Mouse (Mus musculus) B cell, adult 2 months (primary cell): ENCODE data around the gene Arl3.
A peak's percentile ranks its signal among the peaks of the same experiment; 100 is the strongest.

ENCODE experiments used
- DNase-seq, 2 experiments: peaks; one replicate each; pipeline ENCODE4 v3.0.0; 2022

The Arl3 gene

DNA sequence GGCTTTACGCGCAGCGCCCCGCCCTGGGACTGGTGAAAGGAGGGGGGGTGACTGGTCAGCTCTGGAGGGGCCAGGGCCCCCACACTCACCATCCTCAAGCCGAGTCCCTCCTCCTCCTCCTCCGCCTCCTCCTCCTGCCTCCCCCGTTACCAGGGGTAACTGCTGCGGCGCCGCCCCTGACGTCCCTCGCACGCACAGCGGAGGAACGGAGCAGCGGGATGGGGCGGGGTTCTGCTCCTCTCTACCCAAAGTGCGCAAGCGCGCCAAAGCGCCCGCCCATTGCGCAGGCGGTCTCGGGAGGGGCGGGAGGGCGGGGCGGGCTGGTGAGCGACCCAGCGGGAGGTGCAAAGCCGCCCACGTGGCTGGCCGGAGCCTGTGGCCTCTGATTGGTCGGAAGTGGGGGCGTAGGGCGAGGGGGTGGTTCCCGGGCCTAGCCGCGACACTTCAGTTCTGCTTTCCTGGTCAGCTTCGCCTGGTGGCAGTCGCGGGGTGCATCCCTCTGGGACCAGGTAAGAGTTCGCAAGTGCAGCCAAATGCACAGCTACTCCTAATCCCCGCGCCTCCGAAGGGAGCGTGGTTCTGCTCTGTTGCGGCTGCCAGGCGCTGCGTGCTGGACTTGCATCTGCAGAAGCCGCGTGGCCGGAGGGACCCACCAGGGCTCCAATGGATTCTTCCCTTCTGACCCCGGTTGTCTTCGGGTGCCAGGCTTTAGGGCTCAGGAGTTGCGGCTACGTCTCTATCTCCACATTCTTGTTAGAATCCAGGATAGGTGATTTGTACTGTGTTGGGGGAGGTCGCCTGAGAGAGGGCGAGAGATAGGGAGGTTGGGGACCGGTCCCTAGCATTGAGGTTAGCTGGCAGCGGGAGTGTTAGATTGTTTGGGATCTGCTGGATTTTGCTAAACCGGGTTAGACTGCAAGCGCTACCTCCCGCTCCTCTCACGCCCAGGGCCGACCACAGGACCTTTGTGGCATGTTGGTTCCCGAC lies at the start of gene Arl3, which contains the start of gene Sfxn2:
Gene Arl3 (minus strand): TSS at position 248 of the 987 bp plus-strand sequence.
Gene Sfxn2 (plus strand): TSS at position 415 of the 987 bp plus-strand sequence.
- peak; percentile 92 to 93 for DNase-seq

DNA sequence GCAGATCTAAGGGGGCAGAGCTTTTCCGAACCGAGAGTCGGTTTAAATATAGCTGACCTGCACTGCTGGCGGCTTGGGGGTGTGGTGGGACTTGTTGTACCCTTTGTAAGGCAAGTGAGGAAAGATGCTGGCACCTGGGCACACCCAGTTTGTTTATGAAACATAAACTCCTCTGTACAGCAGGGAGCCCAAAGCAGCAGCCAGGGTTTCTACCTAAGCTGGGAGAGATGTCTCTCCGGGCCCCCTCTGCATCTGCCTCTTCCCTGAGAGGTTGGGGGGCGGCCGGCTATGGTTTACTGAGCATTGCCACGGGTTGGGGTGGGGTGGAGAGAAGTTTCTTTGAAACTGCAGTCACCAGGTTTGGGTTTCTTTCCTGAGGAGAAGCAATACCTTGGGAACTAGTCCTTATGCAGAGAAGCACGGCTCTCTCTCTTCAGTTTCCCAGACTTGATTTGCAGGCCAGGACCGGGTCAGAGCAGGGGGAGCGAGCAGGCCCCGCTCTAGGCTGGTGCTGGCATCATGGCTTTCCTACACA lies 49.7 kb upstream of the Arl3 start:
- DNase-seq = no peak

DNA sequence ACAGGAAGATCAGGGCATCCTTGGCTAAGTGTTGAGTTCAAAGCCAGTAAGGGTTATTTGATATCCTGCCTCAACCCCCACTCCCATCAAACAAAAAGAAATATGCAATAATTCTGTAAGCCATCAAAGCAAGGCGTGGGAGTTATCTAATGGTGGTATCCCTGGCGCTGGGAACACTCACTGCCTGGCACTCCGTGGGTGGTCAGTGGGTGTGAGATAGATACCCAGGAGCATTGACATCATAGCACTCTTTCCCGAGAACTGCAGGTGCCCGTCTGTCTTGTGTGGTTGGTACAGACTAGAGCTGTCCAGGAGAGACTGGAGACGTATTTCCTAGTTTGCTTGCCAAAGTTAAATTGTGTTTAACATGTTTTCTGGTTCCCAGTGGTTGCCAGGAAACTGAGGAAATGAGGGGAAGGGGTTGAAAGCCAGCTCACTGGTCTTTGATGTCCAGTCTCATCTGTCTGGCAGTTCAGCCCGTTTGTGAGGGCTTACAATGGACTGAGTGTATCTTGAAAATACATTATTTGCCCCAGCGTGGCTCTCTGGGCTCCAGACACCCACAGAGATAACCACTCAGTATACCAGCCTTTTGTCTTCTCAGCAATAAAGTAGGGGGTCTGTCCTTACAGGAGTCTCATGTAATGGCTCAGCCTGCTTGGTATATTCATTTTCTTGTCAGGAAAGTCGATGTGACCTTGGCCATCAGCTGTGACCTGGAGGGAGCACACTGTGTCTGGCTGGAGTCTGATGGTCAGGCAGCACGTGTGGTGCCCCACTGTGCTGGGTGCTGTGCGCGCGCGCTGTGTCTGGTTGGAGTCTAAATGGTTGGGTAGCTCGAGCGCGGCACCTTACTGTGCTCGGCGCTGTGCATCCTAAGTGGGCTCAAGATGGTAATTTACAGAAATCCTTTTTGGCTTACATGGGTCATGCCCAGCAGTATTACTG lies 48.5 kb upstream of the Arl3 start:
- no peak for DNase-seq

DNA sequence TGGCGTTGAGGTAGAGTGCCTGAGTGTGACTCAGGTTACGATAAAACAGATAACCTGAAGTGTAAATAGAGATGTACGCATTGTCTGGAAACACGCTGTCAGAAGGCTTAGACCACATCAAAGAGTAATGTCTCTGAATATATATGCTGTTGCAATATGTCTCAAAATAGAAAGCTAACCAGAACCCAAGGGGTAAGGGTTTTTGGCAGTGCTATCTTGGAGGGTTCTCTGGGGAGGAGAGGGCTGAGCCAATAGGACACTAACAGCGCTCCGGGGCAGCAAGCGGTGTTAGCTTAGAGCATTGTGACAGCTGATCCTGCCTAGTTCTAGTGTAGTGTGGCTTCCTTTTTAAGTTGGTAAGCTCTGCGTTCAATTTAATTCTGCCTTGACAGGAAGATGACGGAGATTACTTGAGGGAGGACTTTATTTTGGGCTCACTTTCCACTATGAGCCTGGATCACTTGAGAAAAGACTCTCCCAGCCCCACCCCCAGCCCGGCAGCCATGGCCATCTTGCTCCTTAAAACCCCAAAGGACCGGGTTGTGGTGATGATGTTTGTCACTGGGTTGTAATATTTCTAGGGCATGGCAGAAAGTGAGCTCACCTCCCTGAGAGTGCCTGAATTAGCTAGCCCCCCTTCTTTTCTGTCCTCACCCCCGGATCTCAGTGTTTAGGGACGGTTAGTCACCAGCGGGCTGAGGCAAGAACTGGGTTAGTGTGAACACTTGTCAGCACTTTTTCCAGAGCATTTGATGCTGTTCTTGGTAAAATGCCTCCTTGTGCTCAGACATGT lies 47.2 kb upstream of the Arl3 start:
- no peak for DNase-seq

DNA sequence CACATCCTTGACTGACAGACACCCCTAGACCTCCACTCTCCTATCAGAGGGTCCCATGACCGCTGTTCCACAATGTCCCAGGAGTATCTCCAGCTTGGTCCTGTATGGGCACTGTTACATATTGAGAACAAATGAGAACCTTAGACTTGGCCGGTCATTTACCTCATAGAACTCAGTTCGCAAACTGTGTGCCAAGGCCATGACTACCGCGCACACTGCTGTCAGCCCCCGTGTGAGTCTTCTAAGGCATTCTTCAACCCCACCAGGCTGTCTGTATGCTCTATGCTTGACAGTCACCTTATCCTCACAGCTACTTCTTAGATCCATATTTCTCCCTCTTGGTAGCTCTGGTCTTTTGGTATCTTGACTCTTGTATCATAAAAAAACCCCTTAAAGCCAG lies 46.5 kb upstream of the Arl3 start:
- DNase-seq = no peak

DNA sequence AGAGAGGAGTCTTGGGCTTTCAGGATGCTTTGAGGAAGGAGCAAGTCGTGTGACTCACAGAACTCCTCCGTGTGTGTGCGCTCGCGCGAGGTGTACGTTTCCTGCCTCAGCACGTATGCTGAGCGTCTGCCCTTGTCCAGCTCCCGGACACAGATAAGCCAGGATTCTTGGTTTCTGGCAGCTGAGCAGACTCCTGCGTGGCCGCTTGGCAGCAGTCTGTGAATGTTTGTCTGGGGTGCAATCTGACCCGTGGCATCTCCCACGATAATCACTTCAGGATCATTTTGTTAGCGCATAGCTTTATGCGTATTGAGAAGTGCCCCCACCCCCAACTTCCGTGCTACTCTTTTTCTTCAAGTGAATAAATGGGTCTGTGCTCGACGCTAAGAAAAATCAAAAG lies 46.0 kb upstream of the Arl3 start:
- no peak for DNase-seq

DNA sequence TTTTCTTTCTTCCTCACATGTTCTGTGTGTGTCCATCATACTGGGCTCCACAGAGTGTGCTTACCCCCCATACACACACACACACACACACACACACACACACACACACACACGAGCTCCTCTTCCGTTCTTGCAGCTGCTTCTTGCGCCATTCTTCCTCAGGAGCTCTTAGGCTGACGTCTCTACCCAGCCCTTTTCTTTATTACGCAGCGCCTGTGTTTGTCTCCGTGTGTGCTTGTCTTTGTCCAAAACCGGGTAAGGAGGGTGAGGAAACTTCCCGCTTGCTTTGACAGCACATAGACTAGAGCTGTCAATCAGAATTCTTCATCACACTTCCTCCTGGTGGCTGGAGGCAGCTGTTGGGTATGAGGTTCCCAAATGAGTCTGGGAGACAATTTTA lies 45.3 kb upstream of the Arl3 start:
- DNase-seq = no peak

DNA sequence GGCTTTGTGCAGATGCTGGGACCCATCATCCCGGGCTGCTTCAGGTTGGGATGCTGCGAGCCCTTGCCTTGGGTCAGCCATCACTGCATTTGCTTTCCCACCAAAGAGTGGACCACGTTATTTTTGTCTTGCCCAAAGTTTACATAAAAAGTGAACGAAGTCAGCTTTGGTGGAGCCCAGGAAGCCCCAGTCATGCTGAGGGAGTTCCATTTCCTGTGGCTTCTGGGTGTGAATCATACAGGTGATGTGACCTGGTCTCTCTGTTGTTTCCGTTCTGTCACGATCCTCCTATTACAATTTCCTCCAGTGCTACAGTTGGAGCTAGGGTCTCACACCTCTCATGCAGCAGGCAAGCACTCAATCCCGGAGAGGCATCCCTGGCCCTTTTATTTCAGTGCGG lies 44.4 kb upstream of the Arl3 start:
- no peak for DNase-seq

DNA sequence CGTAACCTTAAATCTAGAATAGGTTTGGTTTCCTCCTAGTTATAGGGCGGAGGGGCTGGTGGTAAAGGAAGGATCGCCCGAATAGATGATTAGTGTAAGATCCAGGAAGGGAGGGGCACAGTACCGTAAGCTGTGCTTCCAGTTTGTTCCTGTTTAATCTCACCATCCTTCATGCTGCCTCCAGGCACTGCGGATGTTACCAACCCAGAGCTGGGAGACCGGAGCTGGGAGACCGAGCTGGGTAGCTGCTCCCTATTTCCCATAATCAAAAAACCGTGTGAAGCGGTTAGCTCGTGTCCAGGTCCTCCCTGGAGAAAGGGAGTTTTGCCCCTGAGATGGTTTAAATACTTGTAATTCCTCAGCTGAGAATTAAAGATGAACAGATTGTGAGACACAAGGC lies 43.4 kb upstream of the Arl3 start:
- DNase-seq = no peak

DNA sequence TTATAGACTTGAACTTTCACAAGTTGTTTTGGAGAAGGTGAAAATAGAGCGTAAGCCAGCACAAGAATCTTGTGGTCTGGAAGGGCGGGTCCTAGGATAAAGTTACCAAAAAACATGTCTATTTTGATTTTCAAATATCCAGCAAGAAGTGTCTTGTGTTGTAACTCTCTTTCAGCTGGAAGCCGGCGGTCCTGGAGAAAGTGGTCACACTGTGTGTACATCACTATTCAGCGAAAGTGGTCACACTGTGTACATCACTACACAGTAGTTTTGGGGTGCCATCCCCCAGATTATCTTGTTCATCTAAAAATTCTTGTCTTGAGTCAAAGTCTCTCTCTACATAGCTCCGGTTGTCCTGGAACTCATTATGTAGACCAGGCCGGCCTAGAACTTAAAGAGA lies 35.2 kb upstream of the Arl3 start:
- DNase-seq = no peak

DNA sequence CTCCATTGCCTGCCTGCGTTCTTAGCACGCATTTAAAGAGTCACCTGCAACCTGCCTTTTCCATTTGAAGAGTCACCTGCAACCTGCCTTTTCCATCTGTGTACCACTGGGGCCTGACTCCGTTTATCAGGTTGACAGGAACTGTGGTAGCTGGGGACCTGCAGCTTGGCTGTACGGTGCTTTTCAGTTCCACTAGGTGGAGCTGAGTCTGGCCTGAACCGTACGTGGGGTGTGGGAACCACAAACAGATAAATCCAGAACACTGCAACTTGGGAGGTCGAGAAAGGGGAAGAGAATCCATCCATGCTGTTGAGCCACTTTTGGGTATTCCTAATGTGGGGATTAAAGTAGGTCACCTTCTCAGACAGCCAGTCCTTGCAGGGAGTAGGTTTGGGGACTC lies 34.4 kb upstream of the Arl3 start:
- DNase-seq = peak in 1 of 2 experiments; percentile 21

DNA sequence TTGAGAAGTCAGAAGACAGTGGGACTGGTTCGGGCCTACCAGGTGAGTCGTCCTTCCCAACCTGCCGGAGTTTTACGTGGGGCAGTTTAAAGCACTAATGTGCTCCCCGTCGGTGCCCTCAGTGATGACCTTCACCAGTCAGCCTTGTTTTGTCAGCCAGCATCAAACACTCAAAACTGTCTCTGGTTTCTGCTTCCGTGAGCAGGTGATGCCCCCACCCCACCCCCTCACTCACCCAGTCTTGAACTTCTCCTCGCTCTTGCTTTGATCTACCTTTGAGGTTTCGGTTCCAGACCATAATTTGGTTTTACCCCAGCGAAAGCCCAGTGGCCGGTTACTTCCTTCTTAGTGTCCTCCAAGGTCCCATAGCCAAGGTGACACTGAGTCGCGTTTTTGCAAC lies 33.7 kb upstream of the Arl3 start:
- no peak for DNase-seq

DNA sequence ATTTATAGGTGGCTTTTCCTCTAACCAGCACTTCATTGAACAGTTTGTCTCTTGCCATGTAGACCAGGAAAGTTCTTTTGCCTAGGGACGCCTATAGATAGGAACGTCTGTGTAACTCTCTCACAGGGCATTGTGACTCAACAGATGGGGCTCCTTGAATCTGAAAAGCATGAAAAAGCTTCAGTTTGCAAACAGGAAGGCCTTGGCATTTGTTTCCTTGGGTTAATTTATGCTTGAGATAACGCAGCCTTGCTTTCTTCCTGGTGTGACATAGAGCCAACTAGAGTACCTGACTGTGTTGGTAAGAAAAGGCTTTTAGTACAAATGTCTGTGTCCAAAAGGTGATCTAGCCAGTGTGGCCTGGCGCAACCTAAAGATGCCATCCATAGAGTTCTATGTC lies 29.4 kb upstream of the Arl3 start:
- DNase-seq = no peak

DNA sequence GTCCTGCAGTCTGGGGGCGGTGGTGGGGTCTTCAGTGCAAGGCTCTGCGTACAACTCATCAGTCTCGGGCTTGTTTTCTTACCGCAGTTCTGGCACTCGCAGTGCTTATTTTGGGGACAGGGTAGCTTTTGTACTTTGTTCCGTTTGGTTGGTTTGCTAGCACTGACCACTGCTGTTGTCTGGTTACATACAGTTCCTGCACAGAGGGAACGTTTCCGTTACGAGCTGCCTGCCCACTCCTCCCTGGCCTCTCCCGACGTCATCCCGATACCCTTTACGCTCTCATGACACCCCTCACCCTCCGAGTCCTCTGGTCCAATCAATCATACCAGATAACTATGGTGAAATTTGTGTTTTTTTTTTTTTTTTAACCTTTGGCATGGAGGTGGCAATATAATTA lies 28.5 kb upstream of the Arl3 start:
- DNase-seq = no peak

DNA sequence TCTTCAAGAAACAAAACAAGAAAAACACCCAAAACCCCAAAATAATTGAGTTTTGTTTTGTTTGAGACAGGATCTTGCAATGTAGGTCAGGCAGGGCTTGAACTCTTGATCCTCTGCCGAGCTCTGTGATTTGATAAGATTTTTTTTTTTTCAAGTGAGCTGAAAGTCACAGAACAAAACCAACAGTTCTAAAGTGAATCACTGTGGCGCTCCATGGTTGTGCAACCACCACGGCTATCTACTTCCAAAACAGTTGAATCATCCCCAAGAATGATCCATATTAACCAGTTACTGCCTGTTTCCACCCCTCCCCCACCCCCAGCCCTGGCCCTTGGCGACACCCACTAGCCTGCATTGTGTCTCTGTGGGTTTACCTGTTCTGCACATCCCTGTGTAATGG lies 27.4 kb upstream of the Arl3 start:
- no peak for DNase-seq

DNA sequence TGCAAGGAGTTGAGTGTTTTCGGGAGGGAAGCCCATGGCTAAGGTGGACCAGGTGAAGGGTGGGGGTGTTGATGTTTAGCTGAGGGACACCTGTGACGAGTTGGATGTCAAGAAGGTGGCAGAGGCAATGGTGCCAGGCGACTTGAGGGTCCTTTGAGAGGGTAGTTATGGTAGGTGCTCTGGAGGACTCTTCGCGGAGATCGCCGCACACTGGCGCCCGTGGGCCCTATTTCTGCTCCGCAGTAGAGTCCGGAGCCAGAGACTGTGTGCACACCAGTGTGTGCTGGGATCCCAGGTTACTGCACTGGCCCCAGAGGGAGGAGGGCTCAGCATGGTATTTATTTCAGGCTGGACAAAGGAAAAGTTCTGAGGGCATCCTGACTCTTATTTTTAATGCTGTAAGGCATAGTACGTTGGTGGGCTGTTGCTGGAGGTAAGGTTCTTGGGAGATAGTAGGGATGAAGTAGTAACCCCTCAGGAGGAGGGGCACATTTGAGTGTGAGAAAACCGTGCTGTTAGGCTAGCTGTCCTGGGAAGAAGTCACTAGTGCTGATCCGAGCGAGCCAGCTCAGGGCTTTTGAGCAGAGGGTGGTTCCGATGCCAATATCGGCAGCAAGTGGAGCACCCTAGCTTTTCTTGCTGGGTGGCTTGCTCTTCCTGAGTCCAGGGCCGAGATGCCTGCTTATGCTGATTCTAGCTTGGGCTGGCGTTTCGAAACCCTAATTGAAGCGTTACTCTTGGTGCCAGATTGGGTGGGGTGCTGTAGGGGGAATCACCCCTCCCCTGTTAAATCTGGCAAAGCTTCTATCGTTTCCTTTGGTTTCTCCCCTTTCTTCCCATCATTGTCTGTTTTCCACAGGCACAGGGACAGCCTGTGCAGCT lies 26.6 kb upstream of the Arl3 start:
- DNase-seq = peak in 1 of 2 experiments; percentile 8

DNA sequence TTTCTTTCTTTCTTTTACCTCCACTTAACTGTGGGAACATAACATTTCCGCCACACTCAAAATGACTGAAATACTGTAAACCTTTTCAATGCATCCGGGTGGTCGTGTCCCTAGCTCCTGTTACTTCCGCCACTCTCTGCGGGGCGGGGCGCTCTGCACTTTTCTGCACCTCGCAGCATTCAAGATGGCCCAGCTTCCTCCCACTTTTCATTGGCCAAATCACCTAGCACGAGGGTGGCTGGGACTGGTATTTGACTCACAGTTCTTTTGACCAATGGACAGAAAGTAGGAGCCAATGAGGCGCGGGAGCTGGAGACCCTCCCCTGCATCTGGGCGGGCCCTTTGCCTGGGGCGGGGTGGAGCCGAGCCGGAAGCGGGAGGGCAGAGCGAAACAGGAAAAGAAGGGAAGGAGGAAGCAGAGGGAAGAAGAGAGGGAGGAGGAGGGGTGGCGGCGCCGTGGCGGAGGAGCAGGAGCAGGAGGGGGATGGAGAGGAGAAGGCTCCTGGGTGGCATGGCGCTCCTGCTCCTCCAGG lies 25.8 kb upstream of the Arl3 start, which contains the start of gene Wbp1l:
Gene Wbp1l (plus strand): TSS at position 365 of the 533 bp plus-strand sequence.
- peak; percentile 97 to 98 for DNase-seq

DNA sequence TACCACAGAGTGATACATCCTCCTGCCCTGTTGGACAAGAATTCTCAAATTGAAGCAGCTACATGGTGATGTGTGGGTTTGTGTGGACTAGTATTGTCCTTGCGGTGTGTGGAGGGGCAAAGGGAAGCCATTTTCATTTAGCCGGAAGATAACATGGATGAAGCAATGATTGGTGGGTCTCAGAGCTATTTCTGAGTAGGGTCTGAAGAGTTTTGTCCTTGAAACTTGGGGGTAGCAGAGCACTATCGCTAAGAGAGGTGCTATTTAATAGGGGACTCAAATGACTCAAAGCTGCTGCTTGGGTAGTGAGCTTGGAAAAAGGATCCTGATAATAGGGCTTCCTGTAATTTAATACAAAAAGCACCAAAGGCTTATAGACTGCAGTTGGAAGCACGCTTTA lies 25.2 kb upstream of the Arl3 start:
- peak; percentile 7 to 10 for DNase-seq

DNA sequence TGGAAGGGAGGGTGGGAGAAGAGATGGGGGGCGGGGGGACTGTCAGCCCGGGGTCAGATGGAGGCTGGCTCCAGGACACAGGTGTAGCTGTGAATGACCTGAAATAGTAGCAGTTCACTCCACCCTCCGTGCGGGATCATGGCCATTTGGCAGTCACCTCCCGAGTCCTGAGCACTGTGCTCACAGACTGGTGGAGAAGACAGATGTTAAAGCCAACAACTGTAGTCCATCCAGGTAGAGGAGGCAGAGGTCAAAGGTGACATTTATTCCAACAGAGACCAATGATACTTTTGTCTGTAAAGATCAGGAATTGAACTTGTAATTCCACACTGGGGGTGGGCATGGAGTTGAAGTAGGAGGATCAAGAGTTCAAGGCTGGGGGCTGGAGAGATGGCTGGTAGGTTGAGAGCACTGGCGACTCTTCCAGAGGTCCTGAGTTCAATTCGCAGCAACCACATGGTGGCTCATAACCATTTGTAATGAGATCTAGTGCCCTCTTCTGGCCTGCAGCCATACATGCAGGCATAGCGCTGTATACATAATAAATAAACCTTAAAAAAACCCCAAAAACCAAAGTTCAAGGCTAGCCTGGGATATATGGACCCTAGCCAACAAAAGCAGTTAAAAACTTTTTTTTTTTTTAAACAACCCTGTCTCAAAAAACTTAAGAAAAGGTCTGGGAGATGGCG lies 19.9 kb upstream of the Arl3 start:
- no peak for DNase-seq

DNA sequence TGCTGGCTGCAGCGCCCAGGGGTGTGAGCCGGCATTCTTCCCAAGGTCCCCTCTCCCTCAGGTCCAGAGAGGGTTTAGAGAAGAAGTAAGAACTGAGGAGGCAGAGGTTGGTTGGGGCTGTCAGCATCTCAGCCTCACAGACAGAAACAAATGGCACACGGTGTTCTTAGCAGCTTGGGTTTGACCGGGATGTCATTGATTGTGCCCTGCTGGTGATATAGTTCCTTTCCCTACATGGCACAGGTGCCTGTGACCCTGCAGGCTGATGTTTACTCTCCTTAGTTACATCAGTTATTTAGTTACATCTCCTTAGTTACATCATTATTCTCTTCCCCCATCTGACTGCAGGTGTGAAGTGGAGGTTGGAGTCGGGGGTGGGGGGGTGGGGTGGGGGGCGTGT lies 18.6 kb upstream of the Arl3 start:
- DNase-seq = no peak
